Mouse (Mus musculus): ENCODE data around the gene Igfbp2. TPM values are rescaled to one million over a fixed set of nuclear protein-coding genes. Genes with fewer than 3 reads are reported as not detected.

Gene Igfbp2
- polyA plus RNA-seq, 1 experiment from 2014 or later: 479 TPM

DNA sequence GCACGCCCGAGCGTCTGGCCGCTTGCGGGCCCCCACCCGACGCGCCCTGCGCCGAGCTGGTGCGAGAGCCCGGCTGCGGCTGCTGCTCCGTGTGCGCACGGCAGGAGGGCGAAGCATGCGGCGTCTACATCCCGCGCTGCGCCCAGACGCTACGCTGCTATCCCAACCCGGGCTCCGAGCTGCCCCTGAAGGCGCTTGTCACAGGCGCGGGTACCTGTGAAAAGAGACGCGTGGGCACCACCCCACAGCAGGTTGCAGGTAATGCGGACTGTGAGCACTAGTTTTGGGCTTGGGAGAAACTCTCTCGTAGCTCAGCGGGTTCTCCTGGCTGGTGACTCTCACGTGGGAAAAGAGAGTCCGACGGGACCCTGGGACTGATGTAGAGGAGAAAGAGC, 401 bp downstream of the Igfbp2 start:
- DNase-seq (ENCODE audit: low spot score): no peak
- WGBS: under 1% methylated on average over 37 of the region's 37 CpGs
- Histone ChIP-seq H3K4me1 (peaks cover 51% of the 10 kb centered on the region), H3K36me3 (replicated peaks) (peaks cover 21% of the 10 kb centered on the region), H3K27me3 (replicated peaks; ENCODE audit: low read depth, poor library complexity, severe bottlenecking) (no peaks in the 10 kb centered on the region), H3K27ac (replicated peaks) (peak overlapping the region; percentile 86), H3K9me3 (no peaks in the 10 kb centered on the region), H3K4me3 (peak overlapping the region; percentile 80)

DNA sequence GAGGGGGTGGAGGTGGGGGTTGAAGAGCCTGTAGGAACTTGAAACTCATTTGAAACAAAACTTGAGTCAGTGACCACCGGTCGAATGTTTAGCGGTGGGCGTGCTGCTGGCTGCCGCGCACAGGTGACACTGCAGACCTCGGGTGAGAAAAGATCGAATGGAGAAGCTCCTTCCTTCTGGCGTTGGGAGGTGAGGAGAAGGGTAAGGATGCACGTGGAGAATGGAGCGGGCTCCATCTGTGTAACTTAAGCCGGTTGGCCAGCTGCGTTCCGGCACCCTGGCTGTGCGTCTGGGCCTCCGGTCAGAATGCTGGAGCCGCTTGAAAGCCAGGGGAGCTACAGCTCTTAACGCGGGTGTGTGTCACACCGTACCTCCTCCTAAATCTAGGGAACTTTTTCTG, 983 bp downstream of the Igfbp2 start:
- WGBS: under 1% methylated on average over 20 of the region's 20 CpGs
- peaks cover 27% of the 10 kb centered on the region for H3K36me3 ChIP-seq (replicated peaks)
- H3K4me3 ChIP-seq: peak overlapping the region; percentile 80
- H3K27me3 ChIP-seq (replicated peaks; ENCODE audit: low read depth, poor library complexity, severe bottlenecking): no peaks in the 10 kb centered on the region
- peaks cover 51% of the 10 kb centered on the region for H3K4me1 ChIP-seq
- peak; percentile 72 for DNase-seq (ENCODE audit: low spot score)
- no peaks in the 10 kb centered on the region for H3K9me3 ChIP-seq
- H3K27ac ChIP-seq (replicated peaks): peak overlapping the region; percentile 86

- Histone ChIP-seq H3K9me3 (no peaks in the 10 kb centered on the region), H3K27ac (replicated peaks) (peak overlapping the region; percentile 86), H3K27me3 (replicated peaks; ENCODE audit: low read depth, poor library complexity, severe bottlenecking) (no peaks in the 10 kb centered on the region), H3K36me3 (replicated peaks) (peaks cover 33% of the 10 kb centered on the region), H3K4me3 (peak overlapping the region; percentile 80), H3K4me1 (peaks cover 51% of the 10 kb centered on the region)
- peak; percentile 23 for DNase-seq (ENCODE audit: low spot score)
- 1% methylated on average over 4 of the region's 4 CpGs for WGBS
Observed at GRCm38 (mm10) chr1:72825921-72826320, 1.6 kb downstream of the Igfbp2 start.

DNA sequence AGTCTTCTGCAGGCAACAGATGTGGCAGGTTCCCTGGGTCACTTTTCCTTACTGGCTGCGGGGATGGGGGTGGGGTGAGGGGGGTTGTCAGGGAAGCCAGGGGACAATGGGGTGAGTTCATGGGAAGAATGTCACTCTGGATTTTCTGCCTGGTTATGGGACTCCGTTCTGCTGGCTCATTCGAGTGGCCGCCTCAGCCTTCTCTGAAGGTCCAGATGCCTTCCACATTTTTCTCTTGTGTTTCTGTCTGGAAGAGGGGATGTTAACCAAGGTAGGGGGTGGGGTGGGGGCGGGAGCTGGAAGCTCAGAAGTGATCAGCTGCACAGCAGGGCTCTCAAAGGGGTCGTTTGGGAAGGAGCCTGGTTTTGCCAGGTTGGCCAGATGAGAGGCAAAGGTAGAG, 2.1 kb downstream of the Igfbp2 start:
- WGBS: 1% methylated on average over 6 of the region's 6 CpGs
- Histone ChIP-seq H3K4me1 (peaks cover 51% of the 10 kb centered on the region), H3K27ac (replicated peaks) (peak overlapping the region; percentile 86), H3K4me3 (peak overlapping the region; percentile 80), H3K36me3 (replicated peaks) (peaks cover 39% of the 10 kb centered on the region), H3K9me3 (no peaks in the 10 kb centered on the region), H3K27me3 (replicated peaks; ENCODE audit: low read depth, poor library complexity, severe bottlenecking) (no peaks in the 10 kb centered on the region)
- peak; percentile 61 for DNase-seq (ENCODE audit: low spot score)

- peaks cover 43% of the 10 kb centered on the region for H3K36me3 ChIP-seq (replicated peaks)
- H3K4me3 ChIP-seq: peak overlapping the region; percentile 80
Observed at GRCm38 (mm10) chr1:72826931-72827330, 2.6 kb downstream of the Igfbp2 start.

DNA sequence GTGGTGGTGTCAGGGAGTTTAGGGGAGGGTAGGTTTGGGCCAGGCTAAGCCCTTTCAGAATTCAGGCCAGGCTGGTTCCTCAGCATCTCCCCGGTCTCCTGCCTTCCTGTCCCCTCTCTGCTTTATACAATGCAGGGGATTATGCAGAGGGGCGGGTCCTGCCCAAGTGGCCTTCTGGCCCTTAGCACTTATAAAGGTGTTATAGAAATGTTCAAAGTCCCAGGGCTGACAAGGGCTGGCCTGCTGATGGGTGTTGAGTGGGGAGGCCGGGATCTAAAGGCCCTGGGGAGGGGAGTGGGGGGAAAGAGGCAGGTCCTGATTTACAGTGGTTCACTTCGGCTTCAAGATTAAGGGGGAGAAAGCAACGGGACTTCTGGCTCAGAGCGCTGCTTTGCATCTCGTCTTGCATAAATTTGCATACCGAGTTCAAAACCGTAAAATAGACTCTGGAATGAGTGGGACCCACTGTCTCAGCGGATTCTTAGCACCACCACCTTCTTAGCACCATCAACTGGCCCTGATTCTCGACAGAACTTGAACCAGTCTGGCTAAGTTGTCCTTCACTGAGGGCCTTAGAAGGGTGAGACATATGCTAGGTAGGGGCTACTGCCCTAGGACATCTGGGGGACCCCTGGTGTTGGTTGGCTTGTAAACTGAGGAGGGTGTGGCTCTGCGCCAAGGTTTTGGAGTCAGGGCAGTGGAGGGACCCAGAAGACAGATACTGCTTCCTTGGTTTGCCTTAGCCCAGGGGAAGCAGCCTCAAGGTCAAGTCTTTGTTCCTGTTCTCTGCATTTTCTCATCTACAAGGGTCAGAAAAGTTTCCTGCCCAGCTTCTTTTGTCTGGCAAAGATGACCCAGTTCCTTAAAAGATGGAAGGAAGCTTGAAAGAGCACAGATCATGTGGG, 3.4 kb downstream of the Igfbp2 start:
- Histone ChIP-seq H3K36me3 (replicated peaks) (peaks cover 51% of the 10 kb centered on the region), H3K4me3 (peak overlapping the region; percentile 80), H3K27me3 (replicated peaks; ENCODE audit: low read depth, poor library complexity, severe bottlenecking) (no peaks in the 10 kb centered on the region), H3K27ac (replicated peaks) (peak overlapping the region; percentile 86), H3K4me1 (peaks cover 51% of the 10 kb centered on the region), H3K9me3 (no peaks in the 10 kb centered on the region)
- peak; percentile 37 for DNase-seq (ENCODE audit: low spot score)
- 27% methylated on average over 12 of the region's 12 CpGs for WGBS

More at GRCm38 (mm10) chr1:72826931-72827330, 2.6 kb downstream of the Igfbp2 start:
- peak; percentile 41 for DNase-seq (ENCODE audit: low spot score)
- Histone ChIP-seq H3K9me3 (no peaks in the 10 kb centered on the region), H3K27me3 (replicated peaks; ENCODE audit: low read depth, poor library complexity, severe bottlenecking) (no peaks in the 10 kb centered on the region), H3K4me1 (peaks cover 51% of the 10 kb centered on the region), H3K27ac (replicated peaks) (peak overlapping the region; percentile 86)
- WGBS: 3% methylated on average over 7 of the region's 7 CpGs

- 91% methylated on average over 5 of the region's 5 CpGs for WGBS
- H3K4me1 ChIP-seq: peaks cover 42% of the 10 kb centered on the region
- H3K27me3 ChIP-seq (replicated peaks; ENCODE audit: low read depth, poor library complexity, severe bottlenecking): no peaks in the 10 kb centered on the region
- no peaks in the 10 kb centered on the region for H3K9me3 ChIP-seq
- H3K4me3 ChIP-seq: no peak overlapping the region
- peaks cover 63% of the 10 kb centered on the region for H3K36me3 ChIP-seq (replicated peaks)
- DNase-seq (ENCODE audit: low spot score): no peak
- no peak overlapping the region for H3K27ac ChIP-seq (replicated peaks)
Observed at GRCm38 (mm10) chr1:72828843-72829242, 4.5 kb downstream of the Igfbp2 start.

DNA sequence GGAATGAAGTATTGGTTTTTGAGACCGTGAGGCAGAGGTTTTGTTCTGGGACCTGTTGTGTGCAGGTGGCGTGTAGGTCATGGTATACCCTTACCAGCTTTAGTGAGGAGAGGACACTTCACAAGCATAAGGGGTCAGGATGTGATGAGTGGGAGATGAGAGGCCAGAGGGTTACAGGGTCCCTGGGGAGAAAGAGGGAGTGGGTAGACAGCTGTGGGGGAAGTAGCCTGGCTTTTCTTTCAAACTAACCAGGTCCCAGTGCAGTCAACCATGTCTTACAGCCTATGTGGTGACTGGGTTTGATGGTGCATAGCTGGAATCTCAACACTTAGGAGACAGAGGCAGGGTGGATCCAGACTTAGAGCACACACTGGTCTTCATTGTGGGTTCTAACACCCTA, 6.2 kb downstream of the Igfbp2 start:
- DNase-seq (ENCODE audit: low spot score): no peak
- Histone ChIP-seq H3K9me3 (no peaks in the 10 kb centered on the region), H3K4me1 (peaks cover 30% of the 10 kb centered on the region), H3K27me3 (replicated peaks; ENCODE audit: low read depth, poor library complexity, severe bottlenecking) (no peaks in the 10 kb centered on the region), H3K27ac (replicated peaks) (no peak overlapping the region), H3K36me3 (replicated peaks) (peaks cover 79% of the 10 kb centered on the region), H3K4me3 (no peak overlapping the region)
- WGBS: 93% methylated on average over 2 of the region's 2 CpGs

DNA sequence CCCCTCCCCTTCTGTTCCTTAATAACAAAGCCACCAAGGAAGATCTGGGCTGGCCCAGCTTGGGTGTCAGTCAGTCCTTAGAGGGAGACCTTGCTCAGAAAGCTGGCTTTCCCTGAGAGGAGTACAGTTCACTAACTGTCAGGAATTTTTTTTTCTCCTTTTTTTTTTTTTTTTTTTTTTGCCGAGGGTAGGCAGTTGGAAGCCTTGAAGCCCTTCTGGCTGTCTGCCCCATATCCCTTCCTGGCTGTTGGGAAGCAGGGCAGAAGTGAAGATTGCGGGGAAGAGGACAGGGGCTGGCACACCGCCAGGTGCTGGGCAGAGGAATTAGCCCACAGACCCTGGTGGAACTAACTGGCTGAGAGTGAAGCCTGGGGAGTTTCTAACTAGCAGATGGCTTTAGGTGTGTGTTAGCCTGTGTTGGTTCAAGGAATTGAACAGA, 8.4 kb downstream of the Igfbp2 start:
- WGBS: 66% methylated on average over 3 of the region's 3 CpGs
- peaks cover 100% of the 10 kb centered on the region for H3K36me3 ChIP-seq (replicated peaks)
- H3K27ac ChIP-seq (replicated peaks): no peak overlapping the region
- DNase-seq (ENCODE audit: low spot score): no peak
- H3K4me1 ChIP-seq: peaks cover 7% of the 10 kb centered on the region
- H3K9me3 ChIP-seq: no peaks in the 10 kb centered on the region
- no peaks in the 10 kb centered on the region for H3K27me3 ChIP-seq (replicated peaks; ENCODE audit: low read depth, poor library complexity, severe bottlenecking)
- no peak overlapping the region for H3K4me3 ChIP-seq

GRCm38 (mm10) chr1:72833563-72833962, 9.3 kb downstream of the Igfbp2 start:
- Histone ChIP-seq H3K27ac (replicated peaks) (no peak overlapping the region), H3K4me3 (no peak overlapping the region), H3K27me3 (replicated peaks; ENCODE audit: low read depth, poor library complexity, severe bottlenecking) (no peaks in the 10 kb centered on the region), H3K9me3 (no peaks in the 10 kb centered on the region), H3K4me1 (no peaks in the 10 kb centered on the region; the same call in 1 of the 2 replicates), H3K36me3 (replicated peaks) (peaks cover 100% of the 10 kb centered on the region)
- DNase-seq (ENCODE audit: low spot score): no peak
- 64% methylated on average over 4 of the region's 4 CpGs for WGBS

DNA sequence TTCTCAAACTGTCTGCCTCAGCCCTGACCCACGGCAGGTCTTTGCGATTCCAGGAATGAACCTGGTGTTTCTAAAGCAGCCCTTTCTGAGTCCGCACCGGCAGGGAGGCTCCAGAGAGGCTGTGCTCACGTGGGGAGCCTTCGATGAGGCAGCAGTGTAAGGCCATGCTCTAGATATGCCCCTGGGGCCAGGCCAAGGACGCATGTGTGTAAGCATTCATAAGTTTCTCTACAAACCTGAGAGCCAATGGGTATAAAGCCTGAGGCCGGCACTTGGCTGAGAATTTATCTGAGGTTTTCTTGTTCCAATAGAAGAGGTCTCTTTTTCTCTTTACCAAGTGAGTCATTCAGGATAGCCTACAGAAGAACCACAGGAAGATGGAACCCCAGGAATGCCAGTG, 15.1 kb downstream of the Igfbp2 start:
- Histone ChIP-seq H3K4me1 (0 out of 2 replicates have a peak, but pooled peaks cover 3% of the 10 kb centered on the region), H3K4me3 (no peak overlapping the region), H3K27ac (replicated peaks) (no peak overlapping the region), H3K9me3 (no peaks in the 10 kb centered on the region), H3K36me3 (replicated peaks) (peaks cover 92% of the 10 kb centered on the region), H3K27me3 (replicated peaks; ENCODE audit: low read depth, poor library complexity, severe bottlenecking) (no peaks in the 10 kb centered on the region)
- DNase-seq (ENCODE audit: low spot score): no peak
- 63% methylated on average over 8 of the region's 8 CpGs for WGBS

DNA sequence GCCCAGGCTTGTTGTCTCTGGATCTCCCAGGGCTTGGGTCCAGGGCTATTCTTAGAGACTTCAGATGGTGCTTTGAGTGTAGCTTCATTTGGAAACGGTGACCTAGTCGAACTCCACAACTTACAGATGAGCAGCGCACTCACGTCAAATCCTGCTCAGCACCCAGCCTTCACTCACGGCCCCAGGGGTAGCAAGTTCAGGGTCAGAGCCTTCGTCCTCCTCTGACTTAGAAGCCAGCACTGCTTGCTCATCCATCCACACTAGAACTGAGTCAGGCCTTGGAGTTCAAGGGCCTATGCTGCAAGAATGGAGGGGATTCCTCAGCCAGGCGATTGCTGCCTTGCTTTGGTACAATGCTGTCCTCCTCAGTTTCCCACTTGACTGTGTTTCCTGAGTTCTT, 15.5 kb downstream of the Igfbp2 start:
- 89% methylated on average over 7 of the region's 7 CpGs for WGBS
- H3K4me3 ChIP-seq: no peak overlapping the region
- DNase-seq (ENCODE audit: low spot score): no peak
- H3K4me1 ChIP-seq: 0 out of 2 replicates have a peak, but pooled peaks cover 3% of the 10 kb centered on the region
- H3K9me3 ChIP-seq: no peaks in the 10 kb centered on the region
- H3K27me3 ChIP-seq (replicated peaks; ENCODE audit: low read depth, poor library complexity, severe bottlenecking): no peaks in the 10 kb centered on the region
- H3K36me3 ChIP-seq (replicated peaks): peaks cover 92% of the 10 kb centered on the region
- H3K27ac ChIP-seq (replicated peaks): no peak overlapping the region

All from embryonic facial prominence, embryonic 10.5 days (tissue).